Mouse (Mus musculus): Measurements from ENCODE around the gene Pfas.
"Not testable (repeated sequence)": the region's sequence is repeated elsewhere in the genome, so short reads cannot be mapped to it uniquely, and the experiment has no call there.

Gene Pfas

GRCm38 (mm10) chr11:68940516-68940915 lies 67.7 kb downstream of the Pfas start:
- no peak for DNase-seq (ENCODE audit: low spot score in 2 of 2)

- DNase-seq (ENCODE audit: low spot score in 2 of 2) = peak; percentile 50 to 86
Observed at GRCm38 (mm10) chr11:68939451-68940304, 68.6 kb downstream of the Pfas start.

- DNase-seq (ENCODE audit: low spot score in 2 of 2) = not testable (repeated sequence)
Observed at GRCm38 (mm10) chr11:68936951-68937350, 71.3 kb downstream of the Pfas start.
